Mouse (Mus musculus): ENCODE measurements around the gene Cox7a2l.

Gene Cox7a2l

DNA sequence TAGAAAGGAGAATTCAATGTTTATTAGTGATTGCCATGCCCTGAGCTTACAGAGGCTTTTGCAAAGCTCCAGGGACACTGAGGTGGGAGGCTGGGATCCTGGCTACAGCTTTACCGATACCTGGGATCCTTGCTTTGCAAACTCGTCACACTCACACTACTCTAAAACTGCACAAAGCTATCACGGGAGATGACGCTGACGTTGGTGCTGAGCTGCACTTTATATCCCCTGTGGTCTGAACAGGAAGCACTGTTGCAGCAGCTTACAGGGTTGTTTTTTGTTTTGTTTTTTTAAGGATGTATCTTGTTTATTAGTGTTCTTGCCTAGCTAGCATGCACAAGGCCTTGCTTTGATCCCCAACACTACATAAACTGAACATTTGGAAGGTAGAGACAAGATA lies 63.5 kb downstream of the Cox7a2l start:
- DNase-seq (ENCODE audit: low read depth): no peak

DNA sequence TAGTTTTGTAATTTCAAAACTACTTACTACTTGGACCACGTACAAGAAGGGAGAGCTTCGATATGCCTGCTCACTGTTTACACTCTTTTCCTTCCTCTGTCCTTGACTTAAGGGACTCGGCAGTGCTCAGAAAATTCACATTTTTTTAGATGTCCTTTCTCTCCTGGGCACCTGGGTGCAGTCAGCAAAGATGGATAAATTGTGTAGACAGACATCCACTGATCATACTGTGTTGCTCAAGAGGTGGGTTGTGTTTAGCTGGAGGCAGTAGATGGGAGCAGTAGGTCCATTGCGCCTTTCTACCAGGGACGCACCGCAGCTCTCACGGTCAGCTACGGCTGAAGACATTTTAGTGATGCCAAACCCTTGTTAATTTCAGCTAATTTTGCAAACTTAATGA lies 64.7 kb downstream of the Cox7a2l start:
- no peak for DNase-seq (ENCODE audit: low read depth)
